Mouse (Mus musculus) retina, adult 2 months (tissue): ENCODE measurements around the gene Emc7.

Experiments
- DNase-seq: peaks from one replicate; pipeline ENCODE4 v3.0.0-alpha.2; 2012; ENCODE audit warnings: low read depth, low spot score

Emc7 gene

GRCm38 (mm10) chr2:112476554-112476953, 21.8 kb downstream of the Emc7 start:
- no peak for DNase-seq

DNA sequence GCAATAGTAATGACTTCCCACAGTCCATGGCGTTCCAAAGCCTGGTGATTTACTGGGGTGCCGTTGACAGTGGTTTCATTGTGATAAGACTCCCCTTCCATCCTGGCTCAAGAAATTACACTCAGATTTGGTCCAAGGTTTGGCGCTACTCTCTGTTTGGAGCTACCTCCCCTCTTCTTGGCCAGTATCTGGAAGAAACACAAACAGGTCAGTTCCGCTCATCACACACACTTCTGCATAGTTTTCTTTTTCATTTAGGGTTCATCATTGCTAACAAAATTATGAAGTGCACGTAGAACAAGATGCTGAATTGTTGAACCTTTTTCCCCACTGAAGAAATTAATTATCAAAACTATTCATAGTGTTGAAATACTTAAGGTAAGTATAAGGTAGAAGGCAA, 25.9 kb downstream of the Emc7 start, which contains the start of gene Chrm5:
Chrm5 (minus strand) TSS at position 101 of the 400 bp plus-strand sequence.
- no peak for DNase-seq

DNA sequence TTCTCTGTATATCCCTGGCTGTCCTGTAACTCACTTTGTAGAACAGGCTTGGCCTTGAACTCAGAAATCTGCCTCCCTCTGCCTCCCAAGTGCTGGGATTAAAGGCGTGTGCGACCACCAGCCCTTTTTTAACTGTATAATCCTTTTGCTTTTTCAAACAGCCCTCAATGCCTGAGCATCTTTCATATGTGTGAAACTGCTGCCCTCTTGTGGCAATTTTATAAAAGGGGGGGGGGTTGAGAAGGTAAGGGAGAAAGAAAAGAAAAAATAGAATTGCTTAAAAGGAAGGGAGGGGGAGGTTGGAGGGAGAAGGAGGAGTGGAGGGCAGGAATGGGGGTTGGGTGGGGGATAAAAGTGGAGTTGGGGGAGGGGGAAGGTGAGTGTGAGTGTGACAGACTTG, 26.8 kb downstream of the Emc7 start:
- DNase-seq, result peak; percentile 59

DNA sequence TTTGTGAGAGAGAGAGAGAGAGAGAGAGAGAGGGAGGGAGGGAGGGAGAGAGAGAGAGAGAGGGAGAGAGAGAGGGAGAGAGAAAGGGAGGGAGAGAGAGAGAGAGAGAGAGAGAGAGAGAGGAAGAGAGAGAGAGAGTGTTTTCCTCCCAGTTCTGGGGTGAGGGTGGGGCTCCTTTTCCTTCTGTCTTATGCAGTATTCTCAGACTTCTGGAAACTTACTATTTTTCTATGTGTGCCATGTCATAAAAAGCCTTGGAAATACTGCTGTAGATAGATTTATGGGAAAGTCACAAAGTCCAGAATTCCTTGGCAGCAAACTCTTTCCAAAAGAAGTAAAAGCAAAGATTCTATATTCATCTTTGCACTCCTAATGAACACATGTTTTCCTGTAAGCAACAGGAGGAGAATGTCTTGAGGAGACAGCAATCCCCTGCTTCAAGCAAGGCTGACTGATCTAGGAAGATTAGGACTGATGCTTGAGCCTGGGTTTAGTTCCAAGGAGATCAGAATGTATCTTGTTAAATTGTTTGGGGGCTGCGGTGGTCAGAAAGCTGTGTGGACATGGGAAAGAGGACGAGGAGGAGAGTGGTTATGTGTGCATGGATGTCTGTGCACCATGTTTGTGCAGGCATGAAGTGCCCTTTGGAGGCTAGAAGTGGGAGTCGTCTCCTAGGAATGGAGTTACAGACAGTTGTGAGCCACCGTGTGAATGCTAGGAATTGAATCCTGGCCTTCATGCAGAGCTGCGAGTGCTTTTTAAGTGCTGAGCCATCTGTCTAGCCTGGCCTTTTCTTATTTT, 27.9 kb downstream of the Emc7 start:
- DNase-seq, result no peak

DNA sequence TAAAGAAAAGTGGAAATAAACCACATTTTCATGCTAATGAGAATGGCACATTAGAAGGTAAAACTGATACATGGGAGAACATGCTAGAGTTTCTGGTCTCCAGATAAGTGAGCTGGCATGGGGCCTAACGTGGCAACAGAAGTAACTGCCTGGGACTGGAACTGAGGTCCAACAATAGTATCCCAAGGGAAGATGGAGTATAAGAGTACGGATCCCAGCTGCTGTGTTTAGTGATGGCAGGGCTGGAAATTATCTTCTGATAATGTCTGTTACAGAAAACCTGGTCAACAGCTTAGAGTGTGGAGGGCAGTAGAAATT, 28.5 kb downstream of the Emc7 start:
- DNase-seq, result no peak

- DNase-seq, result no peak
Observed at GRCm38 (mm10) chr2:112484886-112485285, 30.1 kb downstream of the Emc7 start.

- DNase-seq, result no peak
Observed at GRCm38 (mm10) chr2:112490483-112491196, 35.8 kb downstream of the Emc7 start.

- DNase-seq, result no peak
Observed at GRCm38 (mm10) chr2:112491629-112492028, 36.8 kb downstream of the Emc7 start.

GRCm38 (mm10) chr2:112492431-112492855, 37.6 kb downstream of the Emc7 start:
- DNase-seq, result no peak

GRCm38 (mm10) chr2:112492856-112493538, 38.2 kb downstream of the Emc7 start, which contains the start of gene Aven:
Gene Aven, plus strand, starts transcription at chr2:112492964.
- peak; percentile 69 for DNase-seq

- no peak for DNase-seq
Observed at GRCm38 (mm10) chr2:112493539-112494260, 38.9 kb downstream of the Emc7 start.

DNA sequence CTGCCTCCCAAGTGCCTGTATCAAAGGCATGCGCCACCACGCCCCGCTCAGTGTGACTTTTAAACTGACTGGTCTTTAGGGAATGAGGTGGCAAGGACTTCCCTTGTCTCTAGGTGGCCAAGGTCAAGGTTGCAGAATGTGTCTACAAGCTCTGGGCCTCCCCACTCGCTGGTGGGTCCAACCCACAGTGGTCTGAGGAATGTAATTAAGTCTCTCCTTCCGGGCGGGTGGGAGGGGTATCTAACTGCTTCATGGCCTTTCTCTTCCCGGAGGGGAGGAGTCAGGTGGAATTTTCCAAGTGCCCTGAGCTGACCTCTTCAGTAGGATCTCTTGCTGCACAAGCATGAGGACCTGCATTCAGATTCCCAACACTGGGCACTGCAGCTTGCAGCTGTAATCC, 43.1 kb downstream of the Emc7 start:
- DNase-seq, result no peak

GRCm38 (mm10) chr2:112501209-112501608, 46.4 kb downstream of the Emc7 start:
- peak; percentile 48 for DNase-seq

- DNase-seq, result no peak
Observed at GRCm38 (mm10) chr2:112503978-112504377, 49.2 kb downstream of the Emc7 start.

DNA sequence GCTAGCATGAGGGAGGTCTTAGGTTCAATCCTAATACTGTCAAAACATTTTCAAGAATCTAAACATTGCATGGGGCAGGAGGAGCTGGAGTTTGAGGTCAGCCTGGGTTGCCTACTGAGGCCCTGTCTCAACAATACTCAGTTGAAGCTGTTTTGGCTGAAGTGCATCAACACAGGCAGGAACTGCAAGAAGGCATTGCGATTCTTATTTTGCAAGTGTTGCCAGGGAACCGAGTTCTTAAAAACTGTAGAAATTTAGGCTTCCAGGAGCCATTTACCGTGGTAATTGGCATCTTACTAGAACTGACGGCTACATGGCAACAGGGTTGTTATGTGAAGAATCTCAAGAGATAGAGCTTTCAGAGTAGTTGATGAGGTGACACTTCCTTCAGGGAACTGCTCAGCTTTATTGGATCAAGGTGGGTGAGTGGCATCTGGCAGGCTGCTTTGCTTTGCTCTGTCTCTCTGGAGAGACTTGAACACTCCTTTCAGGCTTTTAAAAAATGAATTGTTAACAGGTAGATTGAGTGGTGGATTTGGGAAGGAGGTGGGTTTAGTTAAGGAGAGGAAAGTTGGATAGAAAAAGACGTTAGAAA, 52.1 kb downstream of the Emc7 start:
- DNase-seq, result no peak

GRCm38 (mm10) chr2:112507444-112507843, 52.6 kb downstream of the Emc7 start:
- no peak for DNase-seq

DNA sequence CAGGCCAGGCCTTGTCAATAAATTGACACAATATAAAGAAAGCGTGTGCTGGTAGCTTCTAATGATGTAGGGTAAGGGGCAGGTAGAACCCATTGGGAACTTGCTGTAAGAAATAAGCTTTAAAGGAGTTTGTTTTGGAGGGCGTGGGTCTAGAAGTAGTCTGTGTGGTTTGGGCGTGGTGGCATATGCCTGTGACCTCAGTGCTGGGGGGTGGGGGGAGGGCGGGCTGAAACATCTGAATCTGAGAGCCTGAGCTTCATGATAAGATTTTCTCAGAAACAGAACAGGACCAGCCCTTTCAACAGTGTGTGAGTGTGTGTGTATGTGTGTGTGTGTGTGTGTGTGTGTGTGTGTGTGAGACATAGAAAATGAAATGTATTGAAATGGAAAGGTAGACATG, 55.3 kb downstream of the Emc7 start:
- no peak for DNase-seq

GRCm38 (mm10) chr2:112513036-112513435, 58.2 kb downstream of the Emc7 start:
- no peak for DNase-seq

DNA sequence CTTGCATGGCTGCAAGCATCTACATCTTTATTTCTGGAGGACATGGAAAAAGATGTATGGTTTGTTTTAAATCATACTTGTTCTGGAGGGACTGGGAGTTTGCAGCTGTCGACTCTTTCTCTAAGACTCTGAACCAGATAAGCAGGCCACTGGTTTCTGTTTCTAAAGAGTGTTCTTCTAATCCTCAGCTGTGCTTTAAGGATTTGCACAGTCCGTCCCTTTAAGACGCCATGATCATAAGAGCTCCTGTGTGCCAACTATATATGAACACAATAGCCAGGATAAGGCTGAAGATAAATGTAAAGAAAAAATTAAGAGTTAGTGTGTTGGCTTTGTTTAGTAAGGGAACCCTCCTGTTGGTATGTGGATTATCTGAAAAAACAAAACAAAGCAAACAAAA, 61.9 kb downstream of the Emc7 start:
- DNase-seq, result peak; percentile 63

- no peak for DNase-seq
Observed at GRCm38 (mm10) chr2:112517218-112517617, 62.4 kb downstream of the Emc7 start.

GRCm38 (mm10) chr2:112518541-112518940, 63.7 kb downstream of the Emc7 start:
- no peak for DNase-seq
